Mouse (Mus musculus): ENCODE results near the gene U2af2. TPM values are rescaled to one million over a fixed set of nuclear protein-coding genes. Genes with fewer than 3 reads are reported as not detected.

The U2af2 gene
- polyA plus RNA-seq, 2 experiments = 52.2 to 132 TPM

DNA sequence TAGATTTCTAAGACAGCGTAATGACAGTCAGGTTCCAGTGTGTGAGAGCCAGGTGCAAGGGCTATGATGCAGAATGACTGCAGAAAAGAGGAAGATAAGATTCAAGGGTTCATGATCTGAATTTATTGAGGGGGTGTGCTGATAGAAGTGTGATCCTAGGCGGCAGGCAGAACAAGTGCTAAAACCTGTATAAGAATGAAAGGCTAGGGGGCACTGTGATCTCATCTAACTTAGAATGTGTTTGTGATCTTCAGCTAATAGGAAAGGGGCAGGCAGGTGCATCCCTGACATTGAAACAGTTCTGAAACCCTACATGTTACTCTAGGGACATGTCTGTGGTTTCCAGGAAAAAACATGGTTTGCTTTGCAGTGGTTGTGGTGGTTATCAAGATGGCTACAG, 15.8 kb upstream of the U2af2 start:
- H3K36me3 ChIP-seq (replicated peaks; ENCODE audit: control insufficient read depth, insufficient read depth, low read depth) = no peaks in the 10 kb centered on the region
- peaks cover 18% of the 10 kb centered on the region for H3K27me3 ChIP-seq (ENCODE audit: control insufficient read depth, insufficient read depth, low read length)
- peaks cover 0 to 4% of the 10 kb centered on the region in 2 experiments; a peak in 2 of 4 replicates for H3K4me1 ChIP-seq (replicated peaks; ENCODE audit: control insufficient read depth in 2 of 2, insufficient read depth in 2 of 2, low read length in 1 of 2)
- 0 out of 2 replicates have a peak, but pooled peaks have one; percentile 4 for TF ChIP-seq CTCF (IDR thresholded peaks at IDR 0.05; ENCODE audit: low read depth)
- no peak for TF ChIP-seq EP300 (IDR thresholded peaks at IDR 0.05; ENCODE audit: low read depth)
- no peak overlapping the region for H3K4me3 ChIP-seq (ENCODE audit: insufficient read depth in 1 of 2, low read depth in 2 of 2, low read length in 2 of 2)
- H3K27ac ChIP-seq = no peak overlapping the region
- no peaks in the 10 kb centered on the region for H3K9me3 ChIP-seq (ENCODE audit: control insufficient read depth, low read length)
- ATAC-seq (ENCODE audit: insufficient read depth) (no peak), DNase-seq (ENCODE audit: low read depth in 3 of 3, low spot score in 3 of 3) (no peak)
- 63% methylated on average over 2 of the region's 2 CpGs for WGBS (ENCODE audit: insufficient replicate concordance)
- H3K4me2 ChIP-seq (ENCODE audit: low read depth) = no peak overlapping the region
- no peak overlapping the region; the same call in 1 of the 2 replicates for H3K9ac ChIP-seq (replicated peaks)

DNA sequence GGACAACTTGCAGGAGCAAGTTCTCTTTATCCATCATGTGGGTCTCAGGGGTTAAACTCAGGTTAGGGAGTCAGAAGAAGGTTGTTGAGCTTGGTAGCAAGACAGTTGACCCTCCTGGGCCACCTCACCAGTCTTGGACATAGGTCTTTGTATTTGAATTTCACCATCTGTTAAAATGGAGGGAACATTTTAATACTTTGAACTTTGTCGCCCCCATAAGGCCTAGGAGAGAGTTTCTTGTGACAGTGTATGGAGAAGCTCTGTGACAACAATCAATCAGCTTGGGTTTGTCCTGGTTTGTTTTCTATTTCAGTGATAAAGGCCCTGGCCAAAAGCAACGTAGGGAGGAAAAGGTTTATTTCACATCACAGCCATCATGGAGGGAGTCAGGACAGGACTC, 14.6 kb upstream of the U2af2 start:
- TF ChIP-seq CTCF (IDR thresholded peaks at IDR 0.05; ENCODE audit: low read depth) (peak; percentile 49), EP300 (IDR thresholded peaks at IDR 0.05; ENCODE audit: low read depth) (no peak)
- Histone ChIP-seq H3K27me3 (ENCODE audit: control insufficient read depth, insufficient read depth, low read length) (peaks cover 30% of the 10 kb centered on the region), H3K9ac (replicated peaks) (no peak overlapping the region), H3K36me3 (replicated peaks; ENCODE audit: control insufficient read depth, insufficient read depth, low read depth) (no peaks in the 10 kb centered on the region), H3K4me2 (ENCODE audit: low read depth) (no peak overlapping the region), H3K4me3 (ENCODE audit: insufficient read depth in 1 of 2, low read depth in 2 of 2, low read length in 2 of 2) (no peak overlapping the region), H3K9me3 (ENCODE audit: control insufficient read depth, low read length) (no peaks in the 10 kb centered on the region), H3K27ac (no peak overlapping the region), H3K4me1 (replicated peaks; ENCODE audit: control insufficient read depth in 2 of 2, insufficient read depth in 2 of 2, low read length in 1 of 2) (peaks cover 0 to 9% of the 10 kb centered on the region in 2 experiments; a peak in 2 of 4 replicates)
- DNase-seq (ENCODE audit: low read depth in 3 of 3, low spot score in 3 of 3) (peak in 1 of 3 experiments; percentile 32), ATAC-seq (ENCODE audit: insufficient read depth) (no peak)
- 13% methylated on average over 2 of the region's 2 CpGs for WGBS (ENCODE audit: insufficient replicate concordance)

DNA sequence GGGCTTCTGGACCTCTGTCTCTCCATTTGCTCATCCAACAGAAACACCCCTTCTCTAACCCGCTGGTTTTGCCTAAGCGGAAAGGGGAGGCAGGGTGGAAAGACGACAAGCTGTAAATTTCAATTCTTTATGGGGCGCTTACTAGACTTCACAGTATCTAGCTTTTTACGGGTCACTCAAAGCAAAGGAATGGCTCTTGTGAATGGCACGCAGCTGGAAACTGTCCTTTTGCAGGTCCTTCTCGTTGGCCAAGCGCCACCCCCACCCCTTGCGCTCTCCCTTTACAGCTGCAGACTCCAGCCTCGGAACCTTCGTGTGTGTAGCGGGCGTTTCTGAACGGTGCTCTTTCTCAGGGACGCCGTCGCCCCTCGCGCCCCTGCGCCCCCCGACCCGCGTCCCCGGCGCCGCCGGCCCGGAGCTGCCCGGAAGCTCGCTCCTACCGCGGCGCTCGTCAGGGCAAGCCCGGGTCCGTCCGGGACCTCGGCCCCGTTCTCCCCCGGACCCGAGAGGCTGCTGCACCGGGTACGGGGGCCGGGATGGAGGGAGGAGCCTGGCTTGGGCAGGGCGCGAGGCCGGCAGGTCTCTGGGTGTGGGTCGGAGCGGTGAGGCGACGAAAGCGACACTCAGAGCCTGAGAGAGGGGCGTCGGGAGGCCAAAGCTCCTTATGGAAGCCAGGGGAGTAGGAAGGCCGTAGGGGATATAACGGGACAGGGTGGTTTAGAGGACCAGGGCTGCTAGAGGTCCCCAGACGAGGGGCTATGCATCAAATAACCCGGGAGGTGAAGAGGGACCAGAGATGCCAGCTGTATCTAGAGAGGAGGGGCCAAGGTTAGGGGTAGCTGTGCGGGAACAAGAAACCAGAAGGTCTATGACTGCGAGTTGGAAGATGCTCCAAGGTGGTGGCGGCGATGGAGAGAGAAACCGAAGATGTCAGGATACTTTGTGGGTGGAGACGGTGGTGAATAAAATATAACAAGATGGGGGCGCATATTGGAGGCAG, 10.4 kb upstream of the U2af2 start, which contains the start of gene Zfp580:
TSS of gene Zfp580 (plus strand) at position 346 of the 1,000 bp plus-strand sequence.
- Histone ChIP-seq H3K36me3 (replicated peaks; ENCODE audit: control insufficient read depth, insufficient read depth, low read depth) (no peaks in the 10 kb centered on the region), H3K4me2 (ENCODE audit: low read depth) (peak within 1 kb of the TSS; percentile 68), H3K9me3 (ENCODE audit: control insufficient read depth, low read length) (no peaks in the 10 kb centered on the region), H3K9ac (replicated peaks) (peak within 1 kb of the TSS; percentile 48; the same call in 1 of the 2 replicates), H3K27me3 (ENCODE audit: control insufficient read depth, insufficient read depth, low read length) (peaks cover 72% of the 10 kb centered on the region), H3K4me3 (ENCODE audit: insufficient read depth in 1 of 2, low read depth in 2 of 2, low read length in 2 of 2) (peak within 1 kb of the TSS; percentile 58 to 59), H3K4me1 (replicated peaks; ENCODE audit: control insufficient read depth in 2 of 2, insufficient read depth in 2 of 2, low read length in 1 of 2) (peaks cover 0 to 9% of the 10 kb centered on the region in 2 experiments; a peak in 2 of 4 replicates), H3K27ac (no peak within 1 kb of the TSS)
- DNase-seq (ENCODE audit: low read depth in 3 of 3, low spot score in 3 of 3) = no peak
- peak; percentile 55 for ATAC-seq (ENCODE audit: insufficient read depth)
- TF ChIP-seq EP300 (IDR thresholded peaks at IDR 0.05; ENCODE audit: low read depth) = no peak
- TF ChIP-seq CTCF (IDR thresholded peaks at IDR 0.05; ENCODE audit: low read depth) = no peak
- WGBS (ENCODE audit: insufficient replicate concordance) = 1% methylated on average over 65 of the region's 65 CpGs

DNA sequence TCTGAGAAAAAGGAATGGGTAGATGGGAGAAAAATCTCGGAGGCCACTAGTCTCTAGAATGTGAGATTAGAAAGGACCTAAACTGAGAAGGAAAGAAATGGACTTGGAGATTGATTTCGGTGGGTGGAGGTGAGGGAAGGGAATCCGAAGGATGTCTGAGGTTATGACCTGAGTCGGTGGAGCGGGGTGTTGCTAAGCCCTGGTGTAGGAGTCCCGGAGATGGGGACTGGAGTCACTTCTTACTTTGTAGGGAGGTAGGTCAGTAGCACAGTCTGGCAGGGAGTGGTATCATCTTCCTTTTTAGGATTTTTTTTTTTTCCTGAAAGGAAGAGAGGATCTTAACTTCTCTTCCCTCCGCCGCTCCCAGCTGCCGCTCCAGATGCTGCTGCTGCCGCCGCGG, 9.5 kb upstream of the U2af2 start:
- Histone ChIP-seq H3K9me3 (ENCODE audit: control insufficient read depth, low read length) (no peaks in the 10 kb centered on the region), H3K4me1 (replicated peaks; ENCODE audit: control insufficient read depth in 2 of 2, insufficient read depth in 2 of 2, low read length in 1 of 2) (peaks cover 0 to 7% of the 10 kb centered on the region in 2 experiments; a peak in 2 of 4 replicates), H3K36me3 (replicated peaks; ENCODE audit: control insufficient read depth, insufficient read depth, low read depth) (no peaks in the 10 kb centered on the region), H3K27ac (no peak overlapping the region), H3K4me3 (ENCODE audit: insufficient read depth in 1 of 2, low read depth in 2 of 2, low read length in 2 of 2) (peak overlapping the region in 1 of 2 experiments; percentile 31; a peak in 2 of 4 replicates), H3K4me2 (ENCODE audit: low read depth) (peak overlapping the region; percentile 36), H3K9ac (replicated peaks) (no peak overlapping the region), H3K27me3 (ENCODE audit: control insufficient read depth, insufficient read depth, low read length) (peaks cover 81% of the 10 kb centered on the region)
- WGBS (ENCODE audit: insufficient replicate concordance) = 2% methylated on average over 11 of the region's 12 CpGs
- DNase-seq (ENCODE audit: low read depth in 3 of 3, low spot score in 3 of 3) = no peak
- TF ChIP-seq CTCF (IDR thresholded peaks at IDR 0.05; ENCODE audit: low read depth) = no peak
- no peak for TF ChIP-seq EP300 (IDR thresholded peaks at IDR 0.05; ENCODE audit: low read depth)
- no peak for ATAC-seq (ENCODE audit: insufficient read depth)

DNA sequence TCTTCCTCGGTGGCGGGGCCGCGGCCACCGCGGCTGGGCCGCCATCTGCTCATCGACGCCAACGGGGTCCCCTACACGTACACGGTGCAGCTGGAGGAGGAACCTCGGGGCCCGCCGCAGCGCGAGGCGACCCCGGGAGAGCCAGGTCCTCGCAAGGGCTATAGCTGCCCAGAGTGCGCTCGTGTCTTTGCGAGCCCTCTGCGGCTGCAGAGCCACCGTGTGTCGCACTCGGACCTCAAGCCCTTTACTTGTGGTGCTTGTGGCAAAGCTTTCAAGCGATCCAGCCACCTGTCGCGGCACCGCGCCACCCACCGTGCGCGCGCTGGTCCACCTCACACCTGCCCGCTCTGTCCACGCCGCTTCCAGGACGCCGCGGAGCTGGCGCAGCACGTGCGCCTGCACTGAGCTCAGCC, 9.0 kb upstream of the U2af2 start:
- ATAC-seq (ENCODE audit: insufficient read depth) = no peak

More for the DNA sequence above, 9.0 kb upstream of the U2af2 start:
- Histone ChIP-seq H3K4me2 (ENCODE audit: low read depth) (peak overlapping the region; percentile 38), H3K36me3 (replicated peaks; ENCODE audit: control insufficient read depth, insufficient read depth, low read depth) (no peaks in the 10 kb centered on the region), H3K9me3 (ENCODE audit: control insufficient read depth, low read length) (no peaks in the 10 kb centered on the region), H3K4me3 (ENCODE audit: insufficient read depth in 1 of 2, low read depth in 2 of 2, low read length in 2 of 2) (peak overlapping the region in 1 of 2 experiments; percentile 31; a peak in 2 of 4 replicates), H3K27me3 (ENCODE audit: control insufficient read depth, insufficient read depth, low read length) (peaks cover 86% of the 10 kb centered on the region), H3K27ac (no peak overlapping the region), H3K9ac (replicated peaks) (no peak overlapping the region), H3K4me1 (replicated peaks; ENCODE audit: control insufficient read depth in 2 of 2, insufficient read depth in 2 of 2, low read length in 1 of 2) (peaks cover 0 to 7% of the 10 kb centered on the region in 2 experiments; a peak in 2 of 4 replicates)
- TF ChIP-seq CTCF (IDR thresholded peaks at IDR 0.05; ENCODE audit: low read depth) (no peak), EP300 (IDR thresholded peaks at IDR 0.05; ENCODE audit: low read depth) (no peak)
- 7% methylated on average over 45 of the region's 45 CpGs for WGBS (ENCODE audit: insufficient replicate concordance)
- no peak for DNase-seq (ENCODE audit: low read depth in 3 of 3, low spot score in 3 of 3)

All from liver, embryonic 14.5 days (tissue).